Mouse (Mus musculus) Patski (cell line): Measurements from ENCODE around the gene Ruvbl1. TPM values are rescaled to one million over a fixed set of nuclear protein-coding genes. Genes with fewer than 3 reads are reported as not detected.

Experiments
- ATAC-seq: fragments of 100-300 bp; one replicate; pipeline ENCODE4 v1.8.0; 2021
- CTCF ChIA-PET: fragments of 350-600 bp; sonication (Branson Sonifier 250); formaldehyde crosslinking; loops from one replicate; lab custom pipeline; 2022; ENCODE audit warnings: inconsistent platforms; lab: Charles Lee
- POLR2A ChIA-PET: fragments of 350-600 bp; sonication (Branson Sonifier 250); formaldehyde crosslinking; loops from one replicate; lab custom pipeline; 2022; ENCODE audit warnings: antibody characterized with exemption, inconsistent platforms; lab: Charles Lee
- DNase-seq: peaks from one replicate; pipeline ENCODE4 v3.0.0-alpha.2; 2011; ENCODE audit warnings: low read depth, low spot score
- H3K27me3 ChIP-seq: fragments of 371-371 bp; one replicate; pipeline ENCODE4 v1.5.1; 2021
- CTCF ChIP-seq: fragments of 100-300 bp; IDR thresholded peaks from one replicate; pipeline ENCODE4 v1.5.1; 2021
- in situ Hi-C: fragments of 300-500 bp; cut with MboI; formaldehyde crosslinking; loops from 3 replicates; pipeline ENCODE4 v1.11.1; 2018; ENCODE audit warnings: low pct_unique_long_range_greater_than_20kb, mixed read lengths
- polyA plus RNA-seq: library from polyadenylated mRNA; unstranded; gene quantifications from one replicate; pipeline ENCODE4 v1.2.3, GENCODE M21; 2021

Ruvbl1 gene
- polyA plus RNA-seq, 1 experiment from 2014 or later: 76.2 TPM

GRCm38 (mm10) chr6:88489834-88490233 is 24.6 kb downstream of the Ruvbl1 start:
- DNase-seq (no peak), ATAC-seq (no peak)
- H3K27me3 ChIP-seq: no peaks in the 10 kb centered on the region
- in situ Hi-C loops: loop anchor here (25.0 kb wide), 1 partner anchor 578 kb away; the partner anchor contains the start of gene Hmces
- TF ChIP-seq CTCF: no peak
- CTCF ChIA-PET: interaction anchor here (1.5 kb wide), 1 partner anchor 366 kb away, joined by 4 read pairs; no protein-coding TSS in a partner anchor
- POLR2A ChIA-PET: no interaction called here

GRCm38 (mm10) chr6:88490629-88491354 is 25.6 kb downstream of the Ruvbl1 start:
- DNase-seq (no peak), ATAC-seq (no peak)
- H3K27me3 ChIP-seq: no peaks in the 10 kb centered on the region
- POLR2A ChIA-PET: interaction anchor here (1.0 kb wide), 1 partner anchor 10 kb away, joined by 3 read pairs; no protein-coding TSS in a partner anchor
- TF ChIP-seq CTCF: no peak
- in situ Hi-C loops: loop anchor here (25.0 kb wide), 1 partner anchor 578 kb away; the partner anchor contains the start of gene Hmces
- CTCF ChIA-PET: no interaction called here

- in situ Hi-C loops: loop anchor here (25.0 kb wide), 1 partner anchor 581 kb away; the partner anchor contains the start of gene Hmces
- no peak for TF ChIP-seq CTCF
- H3K27me3 ChIP-seq: no peaks in the 10 kb centered on the region
- ChIA-PET CTCF (interaction anchor here (0.6 kb wide), 1 partner anchor 18 kb away, joined by 3 read pairs; no protein-coding TSS in a partner anchor), POLR2A (no interaction called here)
- ATAC-seq (no peak), DNase-seq (no peak)
These were observed 28.5 kb downstream of the Ruvbl1 start for GRCm38 (mm10) chr6:88493712-88494111.

GRCm38 (mm10) chr6:88499481-88500404 is 34.5 kb downstream of the Ruvbl1 start:
- ChIA-PET CTCF (interaction anchor here (0.6 to 1.5 kb wide), 4 partner anchors 16 to 347 kb away, joined by 3 to 4 read pairs (median 3); partner anchors contain the start of gene Gata2), POLR2A (interaction anchor here (1.1 kb wide), 1 partner anchor 10 kb away, joined by 8 read pairs; no protein-coding TSS in a partner anchor)
- in situ Hi-C loops: loop anchor here (25.0 kb wide), 1 partner anchor 587 kb away; the partner anchor contains the start of gene Hmces
- ATAC-seq (peak; percentile 28), DNase-seq (no peak)
- H3K27me3 ChIP-seq: no peaks in the 10 kb centered on the region
- no peak for TF ChIP-seq CTCF

- in situ Hi-C loops: no loop called here
- POLR2A ChIA-PET: interaction anchor here (1.0 kb wide), 1 partner anchor 9 kb away, joined by 3 read pairs; no protein-coding TSS in a partner anchor
- no peak for ATAC-seq
- no peaks in the 10 kb centered on the region for H3K27me3 ChIP-seq
- TF ChIP-seq CTCF: no peak
- CTCF ChIA-PET: interaction anchor here (0.6 to 1.5 kb wide), 3 partner anchors 15 to 307 kb away, joined by 3 to 4 read pairs (median 3); partner anchors contain the start of gene Gata2
- DNase-seq: no peak
These were observed 35.2 kb downstream of the Ruvbl1 start for GRCm38 (mm10) chr6:88500405-88500767.

GRCm38 (mm10) chr6:88502030-88502970 is 37.1 kb downstream of the Ruvbl1 start:
- DNase-seq: no peak
- in situ Hi-C loops: no loop called here
- CTCF ChIA-PET: no interaction called here

GRCm38 (mm10) chr6:88503044-88503443 is 37.8 kb downstream of the Ruvbl1 start:
- no peak for TF ChIP-seq CTCF
- ChIA-PET CTCF (no interaction called here), POLR2A (no interaction called here)
- in situ Hi-C loops: no loop called here
- no peak for ATAC-seq
- no peaks in the 10 kb centered on the region for H3K27me3 ChIP-seq
- DNase-seq: no peak

More at GRCm38 (mm10) chr6:88502030-88502970, 37.1 kb downstream of the Ruvbl1 start:
- no peaks in the 10 kb centered on the region for H3K27me3 ChIP-seq
- TF ChIP-seq CTCF: no peak
- POLR2A ChIA-PET: interaction anchor here (0.6 kb wide), 1 partner anchor 342 kb away, joined by 3 read pairs; no protein-coding TSS in a partner anchor
- ATAC-seq: no peak

- ATAC-seq (no peak), DNase-seq (no peak)
- ChIA-PET POLR2A (interaction anchor here (0.7 kb wide), 1 partner anchor 1584 kb away, joined by 5 read pairs; no protein-coding TSS in a partner anchor), CTCF (no interaction called here)
- H3K27me3 ChIP-seq: no peaks in the 10 kb centered on the region
- in situ Hi-C loops: no loop called here
- TF ChIP-seq CTCF: no peak
These were observed 48.8 kb downstream of the Ruvbl1 start for GRCm38 (mm10) chr6:88513984-88514383.

- ATAC-seq (no peak), DNase-seq (no peak)
- no peaks in the 10 kb centered on the region for H3K27me3 ChIP-seq
- POLR2A ChIA-PET: no interaction called here
- TF ChIP-seq CTCF: no peak
- in situ Hi-C loops: no loop called here
- CTCF ChIA-PET: no interaction called here
These were observed 49.3 kb downstream of the Ruvbl1 start for GRCm38 (mm10) chr6:88514546-88514945.
